Mouse (Mus musculus) gastrocnemius, postnatal 4 days (tissue): ENCODE results near the gene Loxl3. TPM values are rescaled to one million over a fixed set of nuclear protein-coding genes. Genes with fewer than 3 reads are reported as not detected.
A peak's percentile ranks its signal among the peaks of the same experiment; 100 is the strongest.

Experiments used
- DNase-seq, 2 experiments: peaks; one replicate each; pipeline ENCODE4 v3.0.0; 2021 to 2022; ENCODE audit warnings: low spot score in 2 of 2, mixed read lengths in 2 of 2
- total RNA-seq, 2 experiments: library from RNA; stranded (reverse); gene quantifications; 2 replicates each; pipeline ENCODE4 v1.2.3; 2021

Gene Loxl3
- total RNA-seq, 2 experiments from 2014 or later: 15.4 to 17.3 TPM

DNA sequence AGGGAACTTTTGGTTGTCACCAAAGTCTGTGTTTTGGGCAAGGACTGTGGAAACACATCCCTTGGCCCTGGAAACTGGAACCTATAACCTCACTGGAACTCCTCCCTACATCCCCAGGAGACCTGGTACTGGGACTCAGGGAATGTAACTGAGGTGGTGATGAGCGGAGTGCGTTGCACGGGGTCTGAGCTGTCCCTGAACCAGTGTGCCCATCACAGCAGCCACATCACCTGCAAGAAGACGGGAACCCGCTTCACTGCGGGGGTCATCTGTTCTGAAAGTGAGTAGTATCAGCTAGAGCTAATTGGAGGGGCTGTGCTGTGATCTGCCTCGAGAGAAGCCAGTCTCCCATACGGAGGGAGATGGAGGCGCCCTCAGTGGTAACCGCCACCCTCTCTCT lies 15.4 kb downstream of the Loxl3 start:
- DNase-seq: no peak

- no peak for DNase-seq
Measured at GRCm38 (mm10) chr6:83053136-83053960, 19.4 kb downstream of the Loxl3 start.

DNA sequence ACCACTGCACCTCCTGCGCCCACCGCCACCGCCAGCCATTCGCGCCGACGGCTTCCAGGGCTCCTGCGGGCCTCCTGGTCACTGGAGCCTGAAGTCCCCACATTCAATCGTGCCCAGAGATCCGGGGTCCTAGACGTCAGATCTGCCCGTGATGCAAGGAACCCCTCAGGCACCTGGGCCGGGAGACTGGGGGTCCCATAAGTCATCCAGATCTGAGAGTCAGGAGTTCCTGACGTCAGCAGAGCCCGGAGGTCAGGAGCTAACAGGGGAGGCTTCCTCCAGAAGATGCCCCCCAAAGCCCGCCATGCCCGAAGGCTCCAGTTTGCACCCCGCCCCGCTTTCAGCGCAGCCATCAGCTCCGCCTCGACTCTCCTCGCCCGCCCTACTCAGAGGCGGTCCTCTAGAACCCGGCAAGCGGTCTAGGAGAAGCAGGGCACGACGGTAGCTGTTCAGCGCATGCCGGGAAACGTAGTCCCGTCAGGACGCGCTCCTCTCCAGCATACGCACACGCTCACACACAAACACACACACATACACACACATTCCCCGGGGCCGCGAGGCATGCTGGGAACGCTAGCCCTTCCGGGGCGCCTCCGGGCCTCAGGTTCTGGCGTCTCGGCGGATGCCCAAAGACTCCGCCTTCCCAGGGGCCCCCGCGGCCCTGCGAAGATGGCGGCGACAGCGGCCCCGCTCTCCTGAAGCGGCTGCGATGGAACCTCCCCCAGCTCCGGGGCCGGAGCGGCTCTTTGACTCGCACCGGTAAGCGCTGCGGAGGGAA lies 20.3 kb downstream of the Loxl3 start, which contains the start of gene Aup1:
Gene Aup1, plus strand, starts transcription at position 448 of the 778 bp plus-strand sequence.
- peak; percentile 91 to 95 for DNase-seq

DNA sequence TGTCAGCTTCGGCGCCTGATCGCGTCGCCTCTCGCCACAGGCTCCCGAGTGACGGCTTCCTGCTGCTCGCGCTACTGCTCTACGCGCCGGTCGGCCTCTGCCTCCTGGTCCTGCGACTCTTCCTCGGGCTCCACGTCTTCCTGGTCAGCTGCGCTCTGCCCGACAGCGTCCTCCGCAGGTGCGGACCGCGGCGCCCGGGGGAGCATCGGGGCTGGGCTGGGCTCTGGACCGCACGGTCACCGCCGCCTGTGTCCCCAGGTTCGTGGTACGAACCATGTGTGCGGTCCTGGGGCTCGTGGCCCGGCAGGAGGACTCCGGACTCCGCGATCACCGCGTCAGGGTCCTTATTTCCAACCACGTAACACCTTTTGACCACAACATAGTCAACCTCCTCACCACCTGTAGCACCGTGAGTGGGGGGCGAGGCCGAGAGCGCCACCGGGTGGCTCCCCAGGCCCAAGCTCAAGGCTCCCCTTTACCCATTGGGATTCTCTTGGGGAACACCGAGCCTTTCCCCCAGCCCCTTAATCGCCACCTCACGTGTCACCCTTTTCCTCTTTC lies 21.0 kb downstream of the Loxl3 start, which contains the start of gene Htra2:
Gene Htra2, minus strand, starts transcription at position 403 of the 561 bp plus-strand sequence.
- DNase-seq: no peak

DNA sequence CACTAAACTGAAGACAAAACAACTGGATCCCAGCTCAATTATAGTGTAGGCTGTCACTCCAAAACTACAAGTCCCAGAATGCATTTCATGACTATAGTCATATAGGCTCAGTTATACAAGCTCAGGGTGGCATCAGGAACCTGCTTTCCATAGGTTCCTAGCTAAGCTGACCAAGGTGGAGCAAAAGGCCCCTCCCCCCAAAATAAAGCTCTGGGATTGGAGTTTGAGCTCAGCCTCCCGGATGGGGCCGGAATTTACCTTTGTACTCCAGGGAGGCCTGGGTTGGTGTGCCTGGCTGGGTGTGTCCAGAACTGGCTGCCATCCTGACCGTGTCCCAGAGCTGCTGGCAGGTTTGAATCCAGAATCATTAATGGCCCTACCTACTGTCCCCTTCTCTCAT lies 23.8 kb downstream of the Loxl3 start, which contains the start of gene Dqx1:
Gene Dqx1, plus strand, starts transcription at position 55 of the 400 bp plus-strand sequence.
- no peak for DNase-seq

- DNase-seq: no peak
Measured at GRCm38 (mm10) chr6:83058725-83059124, 24.8 kb downstream of the Loxl3 start.

GRCm38 (mm10) chr6:83065995-83066394 lies 32.0 kb downstream of the Loxl3 start:
- DNase-seq: no peak

- DNase-seq: no peak
Measured at GRCm38 (mm10) chr6:83066441-83066840, 32.5 kb downstream of the Loxl3 start.

DNA sequence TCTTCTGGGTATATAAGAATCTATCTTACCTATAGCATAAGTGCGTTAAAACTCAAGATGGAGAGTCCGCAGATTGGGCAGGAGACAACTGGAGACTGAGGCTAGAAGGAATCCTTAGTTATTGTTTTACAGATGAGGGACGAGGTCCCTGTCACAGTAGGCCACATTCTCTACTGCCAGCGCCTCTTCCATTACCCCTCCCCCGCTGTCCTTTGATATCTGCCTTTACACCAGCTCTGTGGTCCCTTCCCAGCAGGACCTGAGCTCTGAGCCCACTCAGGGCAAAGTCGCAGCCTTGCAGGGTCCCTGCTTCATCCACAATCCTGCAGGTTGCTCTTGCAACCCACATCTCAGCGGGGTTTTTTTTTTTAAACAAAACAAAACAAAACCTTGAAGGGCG lies 34.2 kb downstream of the Loxl3 start:
- DNase-seq: no peak

GRCm38 (mm10) chr6:83068706-83069487 lies 34.9 kb downstream of the Loxl3 start:
- DNase-seq: peak in 1 of 2 experiments; percentile 18

DNA sequence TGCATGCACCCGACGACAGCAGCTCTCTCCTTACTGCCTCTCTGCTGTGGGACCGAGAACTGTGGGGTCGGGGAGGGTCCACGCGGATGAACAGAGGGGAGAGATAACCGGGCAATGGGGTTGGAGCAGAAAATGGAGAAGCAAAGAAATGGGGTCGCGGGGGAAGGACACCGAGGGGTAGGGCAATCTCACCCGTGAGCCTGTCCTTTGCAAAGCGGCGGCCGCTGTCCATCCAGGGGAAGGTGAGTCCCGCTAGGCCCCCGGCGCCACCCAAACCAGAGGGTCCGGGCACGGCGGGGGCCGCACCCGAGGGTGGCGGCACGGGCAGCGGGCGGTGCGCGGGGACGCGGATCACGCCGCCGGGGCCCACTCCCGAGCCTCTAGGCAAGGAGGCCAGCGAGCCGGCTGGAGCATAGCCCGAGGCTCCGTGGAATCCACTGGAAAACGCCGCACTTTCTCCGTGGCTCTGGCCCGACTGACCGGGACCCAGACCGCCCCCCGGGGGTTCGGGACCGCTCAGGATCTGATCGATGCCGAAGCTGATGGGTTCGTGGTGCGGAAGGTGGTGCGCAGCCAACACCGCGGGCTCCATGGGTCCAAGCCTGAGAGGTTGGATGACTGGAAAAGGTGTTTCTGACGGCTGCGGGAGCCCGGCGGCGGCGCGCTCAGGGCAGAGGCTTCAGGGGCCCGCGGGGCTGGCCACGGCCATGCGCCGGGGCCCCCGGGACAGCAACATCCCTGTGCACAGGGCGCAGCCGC lies 35.7 kb downstream of the Loxl3 start:
- DNase-seq: no peak

GRCm38 (mm10) chr6:83070247-83070310 lies 36.1 kb downstream of the Loxl3 start, which contains the start of gene Tlx2:
TSS of gene Tlx2 (minus strand) at chr6:83070293.
- DNase-seq: no peak

DNA sequence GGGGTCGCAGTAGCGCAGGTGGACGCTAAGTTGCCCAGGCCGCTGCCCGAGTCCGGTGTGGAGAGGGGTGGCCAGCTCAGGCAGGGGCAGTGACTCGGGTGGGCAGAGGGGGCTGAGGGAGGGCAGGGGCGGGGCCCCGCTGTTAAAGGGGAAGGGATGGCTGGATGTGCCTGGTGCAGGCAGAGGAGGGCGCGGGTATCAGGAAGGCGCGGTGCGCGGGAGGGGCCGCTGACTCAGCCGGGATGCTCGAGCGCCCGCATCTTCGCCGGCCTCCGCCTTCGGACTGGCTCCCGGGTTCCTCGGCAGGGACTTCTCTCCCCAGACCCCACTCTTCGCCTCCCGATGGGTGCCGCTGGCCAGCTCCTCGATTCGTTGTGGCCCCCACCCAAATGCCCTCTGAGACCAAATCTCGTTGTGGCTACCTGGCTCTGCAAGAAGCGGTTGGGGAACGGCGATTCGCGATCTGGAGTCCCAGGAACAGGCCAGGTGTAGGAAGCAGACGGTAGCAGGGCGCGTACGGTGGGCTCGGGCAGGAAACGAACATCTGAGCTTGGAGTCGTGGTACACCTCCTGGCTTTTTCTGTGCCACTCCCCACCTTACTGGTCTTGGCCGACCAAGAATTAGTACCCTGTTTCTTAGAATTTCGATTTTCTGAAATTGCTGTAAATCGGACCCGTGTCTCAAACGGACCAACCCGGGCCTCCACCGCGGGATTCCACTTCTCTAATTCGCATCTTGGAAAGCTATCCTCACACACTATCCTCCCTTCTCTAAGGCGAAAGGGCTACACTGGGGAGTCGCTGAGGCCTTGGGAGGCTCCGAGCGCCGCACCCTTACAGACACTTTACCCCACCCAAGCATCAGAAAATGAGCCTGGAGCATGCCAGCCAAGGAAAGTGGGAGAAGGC lies 36.6 kb downstream of the Loxl3 start:
- peak in 1 of 2 experiments; percentile 35 for DNase-seq

- DNase-seq: peak in 1 of 2 experiments; percentile 16
Measured at GRCm38 (mm10) chr6:83071220-83071619, 37.2 kb downstream of the Loxl3 start.

- DNase-seq: no peak
Measured at GRCm38 (mm10) chr6:83074979-83075378, 41.0 kb downstream of the Loxl3 start.

DNA sequence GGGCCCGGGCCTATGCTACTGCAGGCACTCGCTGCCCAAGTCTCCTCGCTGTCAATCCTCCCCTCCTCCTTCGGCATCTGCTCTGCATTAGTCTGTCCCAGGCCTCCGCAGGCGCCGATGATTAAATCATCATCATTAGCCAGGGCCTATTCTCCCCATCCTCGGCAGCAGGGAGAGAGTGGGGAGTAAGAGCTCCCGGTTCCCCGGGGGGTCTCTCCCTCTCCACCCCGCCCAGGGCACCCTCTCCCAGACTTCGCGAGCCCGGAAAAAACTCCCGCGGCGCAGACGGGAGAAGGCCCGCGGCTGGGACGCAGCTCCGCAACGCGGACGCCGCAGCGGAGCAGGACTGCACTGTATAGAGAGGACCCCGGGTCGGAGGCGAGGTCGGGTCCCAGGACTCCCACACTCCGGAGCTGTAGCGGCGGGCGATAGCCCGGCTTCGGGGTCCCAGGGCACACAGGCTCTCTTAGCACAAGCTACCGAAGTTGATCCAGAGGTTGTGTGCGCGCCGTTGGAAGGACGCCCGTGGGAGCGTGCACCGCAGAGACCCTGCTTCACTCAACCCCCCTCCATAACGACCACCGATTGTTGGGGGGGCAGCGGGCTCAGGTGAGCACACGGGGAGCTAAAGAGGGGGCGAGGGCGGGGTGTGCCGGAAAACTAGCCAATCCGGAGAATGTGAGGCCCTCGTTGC lies 43.8 kb downstream of the Loxl3 start, which contains the start of gene Pcgf1:
Gene Pcgf1, plus strand, starts transcription at position 240 of the 694 bp plus-strand sequence.
- DNase-seq: no peak

- peak; percentile 96 to 99 for DNase-seq
Measured at GRCm38 (mm10) chr6:83078324-83078858, 44.4 kb downstream of the Loxl3 start.

DNA sequence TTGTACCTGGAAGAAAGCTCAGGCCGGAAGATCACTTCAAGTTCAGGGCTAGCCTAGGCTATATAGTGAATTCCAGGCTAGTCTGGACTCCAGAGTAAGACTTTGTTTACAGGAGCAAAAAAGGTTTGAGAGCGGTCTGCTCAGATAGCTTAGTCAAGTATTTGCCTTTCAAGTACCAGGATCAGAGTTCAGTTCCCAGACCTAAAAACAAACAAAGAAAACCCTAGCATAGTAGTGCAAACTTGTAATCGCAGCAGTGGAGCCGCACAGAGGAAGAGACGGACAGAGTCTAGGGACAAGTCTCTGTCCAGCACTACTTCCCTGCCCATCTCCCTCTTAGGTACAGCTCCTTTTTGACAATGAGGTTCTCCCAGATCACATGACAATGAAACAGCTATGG lies 46.2 kb downstream of the Loxl3 start:
- no peak for DNase-seq

- DNase-seq: no peak
Measured at GRCm38 (mm10) chr6:83083497-83083896, 49.5 kb downstream of the Loxl3 start.
